24 mouse cellular contexts compared by ENCODE assay signal in genomic region chr4:150152483-150152882, GRCm38 (mm10). TPM values are rescaled to one million over a fixed set of nuclear protein-coding genes. Genes with fewer than 3 reads are reported as not detected.
A peak's percentile ranks its signal among the peaks of the same experiment; 100 is the strongest.
DNase-seq lines count a peak whose midpoint lies in the region; ATAC-seq lines count a peak whose summit lies in the region.
"Had no signal": no experiment of that assay in that cellular context is flagged by ENCODE, and none has a peak within 500 bp of the region (broad histone marks: within the 10 kb centered on the region; RNA-seq: fewer than 3 reads in every experiment).

No protein-coding gene starts in this region.

- ATAC-seq in liver, embryonic 13.5 days (ENCODE audit: low read depth) = peak; percentile 91
- ATAC-seq in stomach, embryonic 15.5 days (ENCODE audit: insufficient read depth, low FRiP score, low read depth) = peak; percentile 86
- ATAC-seq: forebrain, postnatal 0 days; lung, postnatal 0 days; midbrain, embryonic 16.5 days had no signal

- H3K4me1 ChIP-seq in liver, embryonic 13.5 days (replicated peaks) = peaks cover 15% of the 10 kb centered on the region; the same call in 1 of the 2 replicates
- no peaks in the 10 kb centered on the region for H3K4me1 ChIP-seq in stomach, embryonic 15.5 days
- H3K4me1 ChIP-seq in midbrain, embryonic 10.5 days = no peaks in the 10 kb centered on the region
- H3K4me1 ChIP-seq: hindbrain, embryonic 12.5 days; limb, embryonic 12.5 days had no signal

- 0 out of 2 replicates have a peak, but pooled peaks cover 4% of the 10 kb centered on the region for H3K27me3 ChIP-seq in liver, embryonic 13.5 days
- H3K27me3 ChIP-seq in stomach, embryonic 15.5 days (replicated peaks) = no peaks in the 10 kb centered on the region
- no peaks in the 10 kb centered on the region for H3K27me3 ChIP-seq in midbrain, embryonic 10.5 days (ENCODE audit: low read depth, poor library complexity, severe bottlenecking)
- H3K27me3 ChIP-seq: heart, embryonic 15.5 days; hindbrain, embryonic 12.5 days; limb, embryonic 12.5 days had no signal

- H3K9ac ChIP-seq in liver, embryonic 13.5 days = no peak overlapping the region
- no peak overlapping the region for H3K9ac ChIP-seq in stomach, embryonic 15.5 days
- H3K9ac ChIP-seq: forebrain, postnatal 0 days; heart, embryonic 15.5 days; hindbrain, embryonic 12.5 days; limb, embryonic 12.5 days had no signal

- no peaks in the 10 kb centered on the region for H3K9me3 ChIP-seq in liver, embryonic 13.5 days (replicated peaks)
- no peaks in the 10 kb centered on the region for H3K9me3 ChIP-seq in stomach, embryonic 15.5 days
- H3K9me3 ChIP-seq in midbrain, embryonic 10.5 days (replicated peaks) = 0 out of 2 replicates have a peak, but pooled peaks cover 20% of the 10 kb centered on the region
- H3K9me3 ChIP-seq: heart, embryonic 15.5 days had no signal

- WGBS in liver, embryonic 13.5 days (ENCODE audit: insufficient replicate concordance) = 27% methylated on average over 8 of the region's 8 CpGs
- 61% methylated on average over 8 of the region's 8 CpGs for WGBS in stomach, embryonic 15.5 days
- 84% methylated on average over 8 of the region's 8 CpGs for WGBS in midbrain, embryonic 10.5 days

- no peak overlapping the region for H3K4me3 ChIP-seq in liver, embryonic 13.5 days (replicated peaks)
- no peak overlapping the region for H3K4me3 ChIP-seq in stomach, embryonic 15.5 days (replicated peaks)
- H3K4me3 ChIP-seq in midbrain, embryonic 10.5 days = no peak overlapping the region
- H3K4me3 ChIP-seq: heart, embryonic 15.5 days; hindbrain, embryonic 12.5 days; limb, embryonic 12.5 days had no signal

- H3K4me2 ChIP-seq in liver, embryonic 13.5 days = no peak overlapping the region
- no peak overlapping the region for H3K4me2 ChIP-seq in stomach, embryonic 15.5 days
- H3K4me2 ChIP-seq: heart, embryonic 15.5 days; hindbrain, embryonic 12.5 days; limb, embryonic 12.5 days had no signal

- no peaks in the 10 kb centered on the region for H3K36me3 ChIP-seq in liver, embryonic 13.5 days
- H3K36me3 ChIP-seq in stomach, embryonic 15.5 days = no peaks in the 10 kb centered on the region
- H3K36me3 ChIP-seq in midbrain, embryonic 10.5 days = no peaks in the 10 kb centered on the region
- H3K36me3 ChIP-seq: heart, embryonic 15.5 days; hindbrain, embryonic 12.5 days; limb, embryonic 12.5 days had no signal

- H3K27ac ChIP-seq in liver, embryonic 13.5 days = no peak overlapping the region
- peak overlapping the region; percentile 72 for H3K27ac ChIP-seq in stomach, embryonic 15.5 days
- no peak overlapping the region for H3K27ac ChIP-seq in midbrain, embryonic 10.5 days (replicated peaks)
- H3K27ac ChIP-seq: heart, embryonic 15.5 days; hindbrain, embryonic 12.5 days; limb, embryonic 12.5 days had no signal

- peak; percentile 46 for DNase-seq in adrenal gland, adult 2 months
- DNase-seq in adrenal gland, postnatal 4 days (ENCODE audit: low spot score in 2 of 2) = no peak
- DNase-seq in c-Kit-positive CD71-positive TER-119-positive erythroid progenitor cells, embryonic 14.5 days (ENCODE audit: low spot score) = peak; percentile 34
- peak; percentile 40 for DNase-seq in liver, embryonic 13.5 days
- no peak for DNase-seq in midbrain, embryonic 10.5 days (ENCODE audit: low spot score)
- DNase-seq in embryo, embryonic 9.5 days (ENCODE audit: extremely low spot score) = no peak
- DNase-seq in cerebellum, postnatal 4 days (ENCODE audit: low spot score in 2 of 2) = no peak
- DNase-seq: cerebellum, adult 8-10 months; forebrain, postnatal 0 days; heart, adult 11 months; kidney, adult 11 months; kidney, postnatal 25 days; thymus, postnatal 25 days had no signal

RNA-seq across cellular contexts. Expression of gene Slc2a7, which starts 3.7 kb away (rescaled TPM):
- not detected for total RNA-seq in adrenal gland, adult 2 months (2021)
- polyA plus RNA-seq in adrenal gland, adult 2 months (2012; rRNA removed) = not detected in 2 replicates
- total RNA-seq in adrenal gland, postnatal 4 days (2021) = not detected
- 0.21 TPM in 1 of 2 replicates, not detected in the other for polyA plus RNA-seq in liver, embryonic 13.5 days (2015; fragmentation: Nextera tagmentation; extraction: Ambion mirVana)
- 0.08 and 0.15 TPM in 2 replicates for polyA plus RNA-seq in stomach, embryonic 15.5 days (2015; fragmentation: Nextera tagmentation; extraction: Ambion mirVana)
- polyA plus RNA-seq in midbrain, embryonic 10.5 days (2016; fragmentation: Nextera tagmentation; extraction: Ambion mirVana) = not detected in 2 replicates
- total RNA-seq: forebrain, postnatal 0 days; gastrocnemius, adult 8-10 months; layer of hippocampus, postnatal 10 days had no signal
- polyA plus RNA-seq: embryonic facial prominence, embryonic 14.5 days; forebrain, postnatal 0 days; heart, embryonic 15.5 days; hindbrain, embryonic 12.5 days; limb, embryonic 12.5 days; lung, postnatal 0 days; midbrain, embryonic 16.5 days; testis, adult 2 months had no signal

RNA-seq across cellular contexts. Expression of gene Slc2a5, which starts 33.4 kb away (rescaled TPM):
- total RNA-seq in adrenal gland, adult 2 months (2021) = 1 to 10 TPM in 1 of 2 experiments, under 1 TPM in 1; 0.90 to 9.9 TPM
- polyA plus RNA-seq in adrenal gland, adult 2 months (2012; rRNA removed) = 8.9 and 10.5 TPM in 2 replicates
- total RNA-seq in adrenal gland, postnatal 4 days (2021) = 1 to 10 TPM in 1 of 2 experiments, under 1 TPM in 1; 0.73 to 3.5 TPM
- 0.22 and 0.23 TPM in 2 replicates for polyA plus RNA-seq in liver, embryonic 13.5 days (2015; fragmentation: Nextera tagmentation; extraction: Ambion mirVana)
- 1.6 and 2.4 TPM in 2 replicates for polyA plus RNA-seq in stomach, embryonic 15.5 days (2015; fragmentation: Nextera tagmentation; extraction: Ambion mirVana)
- 1.3 and 1.8 TPM in 2 replicates for polyA plus RNA-seq in midbrain, embryonic 10.5 days (2016; fragmentation: Nextera tagmentation; extraction: Ambion mirVana)
- total RNA-seq: gastrocnemius, adult 8-10 months; megakaryocyte progenitor cell, adult 5-6 weeks had no signal

RNA-seq across cellular contexts. Expression of gene Car6, which starts 48.6 kb away (rescaled TPM):
- 1 to 10 TPM in 1 of 2 experiments, under 1 TPM in 1; 0.31 to 2.5 TPM for total RNA-seq in adrenal gland, adult 2 months (2021)
- not detected in 2 replicates for polyA plus RNA-seq in adrenal gland, adult 2 months (2012; rRNA removed)
- total RNA-seq in adrenal gland, postnatal 4 days (2021) = not detected
- polyA plus RNA-seq in liver, embryonic 13.5 days (2015; fragmentation: Nextera tagmentation; extraction: Ambion mirVana) = not detected in 2 replicates
- not detected in 2 replicates for polyA plus RNA-seq in stomach, embryonic 15.5 days (2015; fragmentation: Nextera tagmentation; extraction: Ambion mirVana)
- polyA plus RNA-seq in midbrain, embryonic 10.5 days (2016; fragmentation: Nextera tagmentation; extraction: Ambion mirVana) = 0.12 TPM in 1 of 2 replicates, not detected in the other
- total RNA-seq: forebrain, postnatal 0 days; gastrocnemius, adult 8-10 months; layer of hippocampus, postnatal 10 days had no signal
- polyA plus RNA-seq: embryonic facial prominence, embryonic 14.5 days; forebrain, postnatal 0 days; heart, embryonic 15.5 days; midbrain, embryonic 16.5 days had no signal

Comparison
In these comparisons a context has a peak if more than half of its experiments do, and no peak if none do; other contexts are left out.
1. DNase-seq: peak in adrenal gland, adult 2 months (single experiment), c-Kit-positive CD71-positive TER-119-positive erythroid progenitor cells, embryonic 14.5 days (single experiment) and liver, embryonic 13.5 days (single experiment); none in adrenal gland, postnatal 4 days (0 of 2), midbrain, embryonic 10.5 days (single experiment), embryo, embryonic 9.5 days (single experiment) and cerebellum, postnatal 4 days (0 of 2).